Mouse (Mus musculus): ENCODE measurements around the gene Fhod1. TPM values are rescaled to one million over a fixed set of nuclear protein-coding genes. Genes with fewer than 3 reads are reported as not detected.

Fhod1 gene
- polyA plus RNA-seq, 1 experiment = 13.0 TPM

- Histone ChIP-seq H3K27ac (ENCODE audit: insufficient read depth, low read length) (no peak overlapping the region), H3K9me3 (replicated peaks; ENCODE audit: control insufficient read depth, insufficient read depth, low read length, poor library complexity, severe bottlenecking) (no peaks in the 10 kb centered on the region), H3K4me3 (ENCODE audit: low read depth, low read length) (no peak overlapping the region), H3K27me3 (ENCODE audit: control insufficient read depth, insufficient read depth, low read length, poor library complexity, severe bottlenecking) (peaks cover 4% of the 10 kb centered on the region), H3K36me3 (ENCODE audit: control insufficient read depth, insufficient read depth, low read length, poor library complexity, severe bottlenecking) (no peaks in the 10 kb centered on the region), H3K9ac (ENCODE audit: low read depth, poor library complexity, severe bottlenecking) (no peak overlapping the region), H3K4me1 (ENCODE audit: control insufficient read depth, insufficient read depth, low read length) (peaks cover 2% of the 10 kb centered on the region)
- TF ChIP-seq EP300 (IDR thresholded peaks at IDR 0.05; ENCODE audit: insufficient read depth, low read depth, low read length) (no peak), CTCF (IDR thresholded peaks at IDR 0.05; ENCODE audit: low read depth, low read length) (no peak), POLR2A (IDR thresholded peaks at IDR 0.05; ENCODE audit: insufficient read depth, low read length) (no peak)
Measured at GRCm38 (mm10) chr8:105281821-105282220, 65.9 kb downstream of the Fhod1 start.

DNA sequence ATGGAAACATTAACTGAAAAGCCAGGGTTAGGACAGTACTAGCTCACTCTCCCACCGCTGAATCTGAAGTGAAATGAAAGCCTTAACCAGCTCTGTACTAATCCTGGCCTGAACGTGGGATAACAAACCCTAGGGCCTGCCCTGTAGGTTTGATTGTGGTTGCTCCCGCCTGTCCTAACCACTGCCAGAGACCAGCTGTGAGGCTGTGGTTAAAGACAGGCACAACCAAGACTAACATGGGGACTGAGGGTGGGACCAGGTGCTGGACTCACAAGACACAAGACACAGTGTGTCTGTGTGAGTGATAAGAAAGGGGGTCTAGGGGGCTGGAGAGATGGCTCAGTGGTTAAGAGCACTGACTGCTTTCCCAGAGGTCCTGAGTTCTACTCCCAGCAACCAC, 67.2 kb downstream of the Fhod1 start:
- Histone ChIP-seq H3K9ac (ENCODE audit: low read depth, poor library complexity, severe bottlenecking) (no peak overlapping the region), H3K4me1 (ENCODE audit: control insufficient read depth, insufficient read depth, low read length) (no peaks in the 10 kb centered on the region), H3K9me3 (replicated peaks; ENCODE audit: control insufficient read depth, insufficient read depth, low read length, poor library complexity, severe bottlenecking) (no peaks in the 10 kb centered on the region), H3K36me3 (ENCODE audit: control insufficient read depth, insufficient read depth, low read length, poor library complexity, severe bottlenecking) (no peaks in the 10 kb centered on the region), H3K27me3 (ENCODE audit: control insufficient read depth, insufficient read depth, low read length, poor library complexity, severe bottlenecking) (peaks cover 4% of the 10 kb centered on the region), H3K4me3 (ENCODE audit: low read depth, low read length) (no peak overlapping the region), H3K27ac (ENCODE audit: insufficient read depth, low read length) (no peak overlapping the region)
- TF ChIP-seq CTCF (IDR thresholded peaks at IDR 0.05; ENCODE audit: low read depth, low read length) (no peak), EP300 (IDR thresholded peaks at IDR 0.05; ENCODE audit: insufficient read depth, low read depth, low read length) (no peak), POLR2A (IDR thresholded peaks at IDR 0.05; ENCODE audit: insufficient read depth, low read length) (no peak)

Other genes starting within 250 kb of the Fhod1 start
- gene Ces4a, start 216.2 kb downstream of the Fhod1 start, polyA plus RNA-seq (2011; ENCODE audit: insufficient read depth, insufficient read length, low read depth, missing spikeins) = not detected in 2 replicates
- gene Cbfb, start 177.3 kb downstream of the Fhod1 start, polyA plus RNA-seq (2011; ENCODE audit: insufficient read depth, insufficient read length, low read depth, missing spikeins) = 77.5 and 85.5 TPM in 2 replicates
- gene D230025D16Rik, start 122.8 kb downstream of the Fhod1 start, polyA plus RNA-seq (2011; ENCODE audit: insufficient read depth, insufficient read length, low read depth, missing spikeins) = 88.0 and 90.7 TPM in 2 replicates
- 0.37 and 0.67 TPM in 2 replicates for gene B3gnt9, start 92.8 kb downstream of the Fhod1 start, polyA plus RNA-seq (2011; ENCODE audit: insufficient read depth, insufficient read length, low read depth, missing spikeins)
- gene Tradd, start 83.3 kb downstream of the Fhod1 start, polyA plus RNA-seq (2011; ENCODE audit: insufficient read depth, insufficient read length, low read depth, missing spikeins) = 4.7 and 5.6 TPM in 2 replicates
- gene Fbxl8, start 83.3 kb downstream of the Fhod1 start, polyA plus RNA-seq (2011; ENCODE audit: insufficient read depth, insufficient read length, low read depth, missing spikeins) = 1.5 and 1.9 TPM in 2 replicates
- gene Hsf4, start 78.2 kb downstream of the Fhod1 start, polyA plus RNA-seq (2011; ENCODE audit: insufficient read depth, insufficient read length, low read depth, missing spikeins) = 1.1 and 1.4 TPM in 2 replicates
- 0.94 and 1.4 TPM in 2 replicates for gene Nol3, start 71.8 kb downstream of the Fhod1 start, polyA plus RNA-seq (2011; ENCODE audit: insufficient read depth, insufficient read length, low read depth, missing spikeins)
- 8.2 and 9.4 TPM in 2 replicates for gene 4931428F04Rik, start 58.1 kb downstream of the Fhod1 start, polyA plus RNA-seq (2011; ENCODE audit: insufficient read depth, insufficient read length, low read depth, missing spikeins)
- 2.3 and 3.7 TPM in 2 replicates for gene Exoc3l, start 51.9 kb downstream of the Fhod1 start, polyA plus RNA-seq (2011; ENCODE audit: insufficient read depth, insufficient read length, low read depth, missing spikeins)
- 104 and 109 TPM in 2 replicates for gene E2f4, start 50.3 kb downstream of the Fhod1 start, polyA plus RNA-seq (2011; ENCODE audit: insufficient read depth, insufficient read length, low read depth, missing spikeins)
- gene Elmo3, start 42.4 kb downstream of the Fhod1 start, polyA plus RNA-seq (2011; ENCODE audit: insufficient read depth, insufficient read length, low read depth, missing spikeins) = 13.7 and 15.6 TPM in 2 replicates
- 1.5 and 1.9 TPM in 2 replicates for gene Lrrc29, start 21.7 kb downstream of the Fhod1 start, polyA plus RNA-seq (2011; ENCODE audit: insufficient read depth, insufficient read length, low read depth, missing spikeins)
- 31.8 and 33.3 TPM in 2 replicates for gene Tmem208, start 21.6 kb downstream of the Fhod1 start, polyA plus RNA-seq (2011; ENCODE audit: insufficient read depth, insufficient read length, low read depth, missing spikeins)
- gene Slc9a5, start 890 bp upstream of the Fhod1 start, polyA plus RNA-seq (2011; ENCODE audit: insufficient read depth, insufficient read length, low read depth, missing spikeins) = 13.7 and 14.7 TPM in 2 replicates
- gene Plekhg4, start 25.3 kb upstream of the Fhod1 start, polyA plus RNA-seq (2011; ENCODE audit: insufficient read depth, insufficient read length, low read depth, missing spikeins) = 2.6 and 3.2 TPM in 2 replicates
- gene Kctd19, start 65.5 kb upstream of the Fhod1 start, polyA plus RNA-seq (2011; ENCODE audit: insufficient read depth, insufficient read length, low read depth, missing spikeins) = 2.4 and 3.7 TPM in 2 replicates
- 0.35 and 1.3 TPM in 2 replicates for gene Lrrc36, start 65.6 kb upstream of the Fhod1 start, polyA plus RNA-seq (2011; ENCODE audit: insufficient read depth, insufficient read length, low read depth, missing spikeins)
- gene Tppp3, start 123.6 kb upstream of the Fhod1 start, polyA plus RNA-seq (2011; ENCODE audit: insufficient read depth, insufficient read length, low read depth, missing spikeins) = 14.4 and 19.0 TPM in 2 replicates
- 6.8 and 9.2 TPM in 2 replicates for gene Zdhhc1, start 148.9 kb upstream of the Fhod1 start, polyA plus RNA-seq (2011; ENCODE audit: insufficient read depth, insufficient read length, low read depth, missing spikeins)
- 0.54 and 0.61 TPM in 2 replicates for gene Hsd11b2, start 170.8 kb upstream of the Fhod1 start, polyA plus RNA-seq (2011; ENCODE audit: insufficient read depth, insufficient read length, low read depth, missing spikeins)
- gene Atp6v0d1, start 218.1 kb upstream of the Fhod1 start, polyA plus RNA-seq (2011; ENCODE audit: insufficient read depth, insufficient read length, low read depth, missing spikeins) = 78.4 and 86.5 TPM in 2 replicates